Mouse (Mus musculus): Measurements from ENCODE around the gene Foxn3. TPM values are rescaled to one million over a fixed set of nuclear protein-coding genes. Genes with fewer than 3 reads are reported as not detected.

Foxn3 gene
- polyA plus RNA-seq, 1 experiment, result 35.7 TPM

DNA sequence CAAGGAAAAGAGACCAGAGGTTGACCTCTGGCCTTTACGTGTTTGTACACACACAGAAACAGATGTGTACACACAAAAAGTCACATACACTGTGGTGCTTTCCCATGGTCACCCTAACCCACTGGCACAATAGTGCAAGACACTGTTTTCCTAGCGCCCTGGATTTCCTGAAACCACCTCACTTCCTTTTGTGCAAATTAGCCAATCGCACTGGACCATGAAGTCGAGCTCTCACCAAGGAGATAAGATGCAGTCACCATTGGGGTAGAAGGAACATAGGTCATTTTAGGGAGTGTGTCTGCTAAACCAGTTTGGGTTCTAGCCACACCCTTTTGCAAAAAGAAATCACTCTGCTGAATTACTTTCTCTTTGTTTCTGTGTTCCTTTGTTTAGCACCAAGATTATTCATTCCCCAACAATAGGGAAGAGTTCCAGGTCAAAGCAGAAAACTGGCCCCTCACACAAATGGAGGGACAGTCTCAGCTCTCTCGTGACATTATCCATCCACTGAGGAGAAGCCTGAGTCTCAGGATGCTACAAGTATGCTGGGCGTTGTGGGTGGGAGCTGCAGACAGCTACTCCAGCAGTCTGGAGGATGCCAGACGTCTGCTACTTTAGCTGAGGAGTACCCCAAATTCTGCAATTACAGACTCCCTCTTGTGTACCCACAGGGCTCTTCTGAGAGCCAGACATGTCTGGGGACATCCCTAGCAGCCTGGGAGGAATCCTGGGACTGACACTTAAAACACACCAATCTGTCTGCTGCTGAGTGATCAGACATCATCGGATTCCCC is 202.2 kb downstream of the Foxn3 start:
- TF ChIP-seq CTCF (IDR thresholded peaks at IDR 0.05; ENCODE audit: borderline replicate concordance, extremely low read depth, insufficient read depth, insufficient read length), result no peak
- no peak for TF ChIP-seq POLR2A (IDR thresholded peaks at IDR 0.05; ENCODE audit: borderline replicate concordance, extremely low read depth, insufficient read depth, insufficient read length, poor library complexity, severe bottlenecking)
- no peak for DNase-seq (ENCODE audit: low read depth)

DNA sequence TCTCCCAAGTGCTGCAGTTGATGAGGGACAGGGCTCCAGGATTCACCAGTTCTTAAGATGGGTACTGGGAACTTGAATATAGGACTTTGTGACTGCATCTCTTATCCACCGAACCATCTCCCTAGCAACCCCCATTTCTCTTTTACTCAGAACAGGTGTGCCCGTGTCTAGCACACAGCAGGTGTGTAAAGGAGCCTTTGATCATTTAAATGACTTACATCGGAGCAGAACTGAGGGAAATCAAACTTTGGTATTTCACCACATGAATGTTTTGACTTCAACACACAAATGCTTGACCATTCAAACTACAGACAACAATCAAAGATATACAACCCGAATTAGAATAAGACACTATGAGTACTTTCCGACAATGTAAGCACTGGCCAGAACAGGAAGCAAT is 204.7 kb downstream of the Foxn3 start:
- DNase-seq (ENCODE audit: low read depth), result no peak
- TF ChIP-seq CTCF (IDR thresholded peaks at IDR 0.05; ENCODE audit: borderline replicate concordance, extremely low read depth, insufficient read depth, insufficient read length), result no peak
- no peak for TF ChIP-seq POLR2A (IDR thresholded peaks at IDR 0.05; ENCODE audit: borderline replicate concordance, extremely low read depth, insufficient read depth, insufficient read length, poor library complexity, severe bottlenecking)

DNA sequence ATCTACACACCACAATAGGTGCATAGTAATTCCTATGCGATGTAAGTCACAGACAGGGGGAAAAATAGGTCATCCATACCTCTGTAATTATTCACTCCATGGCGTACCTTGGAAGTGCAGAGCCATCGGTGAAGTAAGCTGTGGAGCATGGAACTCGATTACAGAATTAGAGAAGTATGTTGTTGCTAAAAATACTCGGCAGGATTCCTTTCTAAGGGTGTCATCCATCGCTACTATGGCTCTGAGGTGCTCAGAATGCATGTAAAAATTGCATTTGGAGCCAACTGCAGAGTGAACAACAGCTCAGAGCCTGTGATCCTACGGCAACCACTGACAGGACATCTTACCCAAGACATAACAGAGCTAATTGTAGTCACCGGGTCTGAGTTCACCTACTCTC is 206.7 kb downstream of the Foxn3 start:
- TF ChIP-seq POLR2A (IDR thresholded peaks at IDR 0.05; ENCODE audit: borderline replicate concordance, extremely low read depth, insufficient read depth, insufficient read length, poor library complexity, severe bottlenecking) (no peak), CTCF (IDR thresholded peaks at IDR 0.05; ENCODE audit: borderline replicate concordance, extremely low read depth, insufficient read depth, insufficient read length) (no peak)
- DNase-seq (ENCODE audit: low read depth), result no peak

DNA sequence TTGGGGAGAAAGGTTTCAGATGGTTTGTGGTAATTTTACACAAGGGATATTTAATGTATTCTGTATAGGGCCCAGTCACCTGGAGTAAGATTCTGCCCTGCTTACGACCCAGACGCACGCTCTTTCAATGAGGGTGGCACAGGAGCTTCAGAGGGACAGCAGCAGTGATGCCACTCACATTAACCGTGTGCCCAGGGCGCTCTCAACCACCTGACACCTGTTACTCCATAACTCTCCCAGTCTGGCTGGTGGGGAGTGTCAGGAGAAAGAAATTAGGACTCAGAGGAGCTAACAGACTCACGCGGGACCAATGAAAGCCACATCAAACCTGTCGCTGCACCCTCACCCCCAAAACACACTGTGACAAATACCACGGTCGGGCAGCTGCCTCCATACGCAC is 209.7 kb downstream of the Foxn3 start:
- no peak for DNase-seq (ENCODE audit: low read depth)
- TF ChIP-seq CTCF (IDR thresholded peaks at IDR 0.05; ENCODE audit: borderline replicate concordance, extremely low read depth, insufficient read depth, insufficient read length), result no peak
- TF ChIP-seq POLR2A (IDR thresholded peaks at IDR 0.05; ENCODE audit: borderline replicate concordance, extremely low read depth, insufficient read depth, insufficient read length, poor library complexity, severe bottlenecking), result no peak

DNA sequence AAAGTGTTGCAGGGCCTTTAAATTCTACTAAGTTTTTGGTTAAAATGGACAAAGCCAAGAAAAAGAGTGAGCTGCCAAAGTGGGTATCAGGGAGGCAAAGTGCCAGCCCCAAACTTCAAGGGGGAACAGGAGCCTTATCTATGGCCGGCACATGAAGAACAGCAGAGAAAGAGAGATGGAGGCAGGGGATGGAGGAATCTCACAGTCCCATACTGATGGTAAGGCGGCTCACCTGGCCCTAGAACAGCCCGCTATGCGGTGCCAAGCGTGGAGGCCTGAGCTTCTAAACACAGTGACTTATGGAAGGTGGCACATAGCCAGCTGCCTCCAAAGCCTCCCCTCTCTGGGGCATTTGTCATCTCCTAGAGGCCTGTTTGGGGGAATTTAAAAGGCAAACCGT is 210.8 kb downstream of the Foxn3 start:
- TF ChIP-seq POLR2A (IDR thresholded peaks at IDR 0.05; ENCODE audit: borderline replicate concordance, extremely low read depth, insufficient read depth, insufficient read length, poor library complexity, severe bottlenecking) (no peak), CTCF (IDR thresholded peaks at IDR 0.05; ENCODE audit: borderline replicate concordance, extremely low read depth, insufficient read depth, insufficient read length) (no peak)
- no peak for DNase-seq (ENCODE audit: low read depth)

DNA sequence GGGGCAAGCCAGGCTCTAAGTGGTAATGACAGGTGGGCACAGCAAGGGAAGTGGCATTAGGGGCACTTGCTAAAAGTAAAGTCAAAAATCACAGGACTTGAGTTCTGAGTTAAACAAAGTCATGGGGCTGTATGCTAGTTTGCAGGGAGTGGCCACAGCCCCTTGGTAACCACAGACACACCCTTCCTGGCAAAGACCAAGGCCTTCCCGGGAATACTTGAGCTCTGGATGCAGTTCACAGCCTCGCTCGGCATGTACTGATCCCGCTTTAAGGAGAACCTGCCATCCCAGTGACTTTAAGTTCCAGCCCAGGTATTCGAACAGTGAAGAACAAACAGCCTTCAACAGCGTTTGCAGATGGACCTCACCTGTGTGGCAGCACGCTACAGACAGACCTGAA is 211.2 kb downstream of the Foxn3 start:
- TF ChIP-seq CTCF (IDR thresholded peaks at IDR 0.05; ENCODE audit: borderline replicate concordance, extremely low read depth, insufficient read depth, insufficient read length) (no peak), POLR2A (IDR thresholded peaks at IDR 0.05; ENCODE audit: borderline replicate concordance, extremely low read depth, insufficient read depth, insufficient read length, poor library complexity, severe bottlenecking) (no peak)
- DNase-seq (ENCODE audit: low read depth), result no peak

DNA sequence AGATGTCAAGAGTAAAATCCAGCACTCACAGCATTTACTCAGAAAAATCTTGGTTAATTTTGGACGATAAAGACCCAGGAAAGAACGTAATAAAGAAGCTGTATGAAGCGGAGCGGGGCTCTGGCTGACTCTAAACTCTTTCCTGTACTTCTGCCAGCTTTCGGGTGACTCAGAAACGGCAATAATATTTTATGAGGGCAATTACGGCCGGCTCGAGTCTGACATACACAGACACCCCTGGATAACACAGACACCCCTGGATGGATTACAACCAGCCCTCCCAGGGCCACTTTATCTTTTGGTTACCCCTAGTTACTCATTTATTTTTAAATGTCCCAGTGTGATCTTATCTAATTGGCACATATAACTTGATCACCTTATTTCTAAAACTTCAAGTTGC is 211.7 kb downstream of the Foxn3 start:
- TF ChIP-seq CTCF (IDR thresholded peaks at IDR 0.05; ENCODE audit: borderline replicate concordance, extremely low read depth, insufficient read depth, insufficient read length) (no peak), POLR2A (IDR thresholded peaks at IDR 0.05; ENCODE audit: borderline replicate concordance, extremely low read depth, insufficient read depth, insufficient read length, poor library complexity, severe bottlenecking) (no peak)
- no peak for DNase-seq (ENCODE audit: low read depth)

DNA sequence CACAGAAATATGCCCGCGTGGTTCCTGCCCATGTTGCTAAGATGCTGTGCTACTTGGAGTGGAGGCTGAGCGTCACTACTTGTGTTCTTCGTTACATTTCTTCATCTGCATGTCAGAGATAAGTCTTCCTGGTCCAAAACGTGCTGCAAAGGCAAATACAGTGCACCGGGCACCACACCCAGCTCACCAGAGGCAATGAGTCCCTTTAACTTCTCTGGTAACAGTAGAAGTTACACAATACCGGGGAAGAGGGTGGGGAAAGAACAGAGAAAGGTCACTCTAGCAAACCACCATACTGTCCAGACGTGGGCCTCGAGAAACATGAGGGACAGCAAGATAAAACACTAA is 213.8 kb downstream of the Foxn3 start:
- no peak for DNase-seq (ENCODE audit: low read depth)
- no peak for TF ChIP-seq POLR2A (IDR thresholded peaks at IDR 0.05; ENCODE audit: borderline replicate concordance, extremely low read depth, insufficient read depth, insufficient read length, poor library complexity, severe bottlenecking)
- no peak for TF ChIP-seq CTCF (IDR thresholded peaks at IDR 0.05; ENCODE audit: borderline replicate concordance, extremely low read depth, insufficient read depth, insufficient read length)

DNA sequence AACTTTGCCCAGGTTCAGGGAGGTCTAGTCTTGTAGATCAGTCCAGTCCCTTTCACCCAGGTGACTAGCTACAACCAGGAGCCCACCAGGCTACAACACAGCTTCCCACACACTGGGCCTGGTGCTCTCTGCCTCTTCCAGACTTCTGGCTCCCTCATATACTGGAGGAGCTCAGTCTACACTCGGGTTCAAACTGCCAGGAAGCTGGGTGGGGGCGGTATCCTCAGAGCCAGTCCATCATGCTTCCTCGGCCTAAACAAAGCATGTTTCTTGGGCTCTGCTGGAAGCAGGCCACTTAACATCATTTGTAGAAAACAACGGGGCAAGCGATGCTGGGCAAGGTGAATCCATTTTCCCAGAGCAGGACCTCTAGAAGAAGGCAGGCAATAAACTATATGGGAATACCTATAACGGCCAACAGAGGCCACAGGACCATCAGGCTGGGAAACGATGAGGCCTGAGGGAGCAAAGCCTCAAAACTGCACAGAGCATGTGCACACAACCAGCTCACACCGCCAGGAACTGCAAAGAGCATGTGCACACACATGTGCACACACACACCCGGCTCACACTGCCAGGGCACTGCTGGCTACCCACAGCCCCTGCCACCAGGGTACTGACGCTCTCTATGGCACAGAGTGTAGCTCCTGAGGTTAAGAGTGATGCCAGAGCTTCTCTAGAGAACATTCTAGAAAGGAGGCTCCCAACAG is 214.3 kb downstream of the Foxn3 start:
- DNase-seq (ENCODE audit: low read depth), result no peak
- TF ChIP-seq CTCF (IDR thresholded peaks at IDR 0.05; ENCODE audit: borderline replicate concordance, extremely low read depth, insufficient read depth, insufficient read length), result no peak
- TF ChIP-seq POLR2A (IDR thresholded peaks at IDR 0.05; ENCODE audit: borderline replicate concordance, extremely low read depth, insufficient read depth, insufficient read length, poor library complexity, severe bottlenecking), result no peak

DNA sequence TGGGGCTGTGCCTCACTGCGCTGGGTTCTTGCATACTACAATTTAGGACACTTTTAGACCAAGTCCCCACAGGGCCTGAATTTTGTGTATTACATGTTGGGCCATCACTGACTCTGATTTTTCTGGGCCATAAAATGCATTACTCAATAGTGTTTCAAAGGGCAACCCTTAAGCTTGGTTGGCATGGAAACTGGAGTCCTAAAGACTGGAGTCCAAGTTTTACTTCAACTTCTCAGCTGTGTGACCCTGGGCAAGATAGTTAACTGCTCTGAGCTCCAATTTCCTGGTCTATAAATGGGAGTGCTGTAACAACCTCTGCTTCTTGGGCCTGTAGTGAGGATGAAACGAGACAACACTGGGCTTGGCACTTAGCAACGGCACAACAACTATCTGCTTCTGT is 215.9 kb downstream of the Foxn3 start:
- no peak for DNase-seq (ENCODE audit: low read depth)
- TF ChIP-seq POLR2A (IDR thresholded peaks at IDR 0.05; ENCODE audit: borderline replicate concordance, extremely low read depth, insufficient read depth, insufficient read length, poor library complexity, severe bottlenecking) (no peak), CTCF (IDR thresholded peaks at IDR 0.05; ENCODE audit: borderline replicate concordance, extremely low read depth, insufficient read depth, insufficient read length) (no peak)

DNA sequence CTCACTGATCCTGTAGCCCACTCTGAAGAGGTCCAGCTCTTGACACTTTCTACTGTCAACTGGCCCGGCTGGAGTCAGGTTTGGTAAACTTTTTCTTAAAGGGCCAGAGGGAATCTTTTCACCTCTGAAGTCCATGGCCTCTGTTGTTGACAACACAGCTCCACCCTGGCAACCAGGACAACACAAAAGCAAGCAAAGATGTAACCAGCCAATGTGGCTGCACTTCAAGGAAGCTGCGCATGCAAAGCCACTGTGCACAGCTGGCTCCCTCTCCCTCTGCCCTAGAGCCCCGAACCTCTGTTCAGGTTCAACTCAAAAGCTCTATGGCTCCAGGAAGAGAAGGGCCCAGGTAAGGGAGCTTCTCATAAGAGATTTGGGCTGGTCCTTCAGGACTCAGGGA is 216.4 kb downstream of the Foxn3 start:
- TF ChIP-seq POLR2A (IDR thresholded peaks at IDR 0.05; ENCODE audit: borderline replicate concordance, extremely low read depth, insufficient read depth, insufficient read length, poor library complexity, severe bottlenecking) (no peak), CTCF (IDR thresholded peaks at IDR 0.05; ENCODE audit: borderline replicate concordance, extremely low read depth, insufficient read depth, insufficient read length) (no peak)
- DNase-seq (ENCODE audit: low read depth), result no peak

DNA sequence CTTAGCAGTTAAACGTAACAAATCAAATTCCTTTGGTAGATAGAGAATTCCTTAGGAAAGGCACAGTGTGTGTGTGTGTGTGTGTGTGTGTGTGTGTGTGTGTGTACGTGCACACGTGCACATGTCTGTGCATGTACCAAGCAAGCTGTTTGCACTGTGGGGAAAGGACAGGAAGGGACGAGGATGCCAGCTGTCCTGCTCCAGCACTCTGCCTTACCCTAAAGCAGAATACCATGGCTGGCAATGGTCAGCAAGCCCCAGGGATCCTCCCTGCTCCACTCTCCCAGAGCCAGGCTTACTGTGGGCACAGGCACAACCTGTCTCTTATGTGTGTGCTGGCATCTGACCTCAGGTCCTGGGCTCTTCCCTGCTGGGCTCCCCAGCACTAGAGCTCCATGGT is 218.1 kb downstream of the Foxn3 start:
- TF ChIP-seq CTCF (IDR thresholded peaks at IDR 0.05; ENCODE audit: borderline replicate concordance, extremely low read depth, insufficient read depth, insufficient read length), result no peak
- no peak for TF ChIP-seq POLR2A (IDR thresholded peaks at IDR 0.05; ENCODE audit: borderline replicate concordance, extremely low read depth, insufficient read depth, insufficient read length, poor library complexity, severe bottlenecking)
- DNase-seq (ENCODE audit: low read depth), result no peak
